Mouse (Mus musculus): ENCODE results near the gene Ear10. TPM values are rescaled to one million over a fixed set of nuclear protein-coding genes. Genes with fewer than 3 reads are reported as not detected.

The Ear10 gene
- polyA plus RNA-seq (2014; fragmentation: Illumina TruSeq; extraction: RNeasy Lipid Tissue Mini Kit (QIAGEN cat#74804); ENCODE audit: low read depth, low replicate concordance), result not detected

GRCm38 (mm10) chr14:43923459-43923858, at the start of gene Ear10:
Ear10 (minus strand) TSS chr14:43923559.

GRCm38 (mm10) chr14:43956769-43957168, 33.4 kb upstream of the Ear10 start, which contains the start of gene Ang5:
Ang5 (plus strand) TSS chr14:43957069.

GRCm38 (mm10) chr14:43924688-43925403, 1.5 kb upstream of the Ear10 start, which contains the start of gene Gm8113:
Gm8113 (plus strand) TSS chr14:43925390.

GRCm38 (mm10) chr14:43875417-43875816, 47.9 kb downstream of the Ear10 start, which contains the start of gene Ear1:
Ear1 (minus strand) TSS chr14:43875517.

Other genes starting within 250 kb of the Ear10 start
- not detected for gene Gm8165, start 246.4 kb downstream of the Ear10 start, polyA plus RNA-seq (2014; fragmentation: Illumina TruSeq; extraction: RNeasy Lipid Tissue Mini Kit (QIAGEN cat#74804); ENCODE audit: low read depth, low replicate concordance)
- 0.95 TPM for gene Gm7324, start 225.7 kb downstream of the Ear10 start, polyA plus RNA-seq (2014; fragmentation: Illumina TruSeq; extraction: RNeasy Lipid Tissue Mini Kit (QIAGEN cat#74804); ENCODE audit: low read depth, low replicate concordance)
- not detected for gene Gm16506, start 196.1 kb downstream of the Ear10 start, polyA plus RNA-seq (2014; fragmentation: Illumina TruSeq; extraction: RNeasy Lipid Tissue Mini Kit (QIAGEN cat#74804); ENCODE audit: low read depth, low replicate concordance)
- gene Gm6526, start 175.7 kb downstream of the Ear10 start, polyA plus RNA-seq (2014; fragmentation: Illumina TruSeq; extraction: RNeasy Lipid Tissue Mini Kit (QIAGEN cat#74804); ENCODE audit: low read depth, low replicate concordance), result not detected
- not detected for gene Gm8180, start 138.8 kb downstream of the Ear10 start, polyA plus RNA-seq (2014; fragmentation: Illumina TruSeq; extraction: RNeasy Lipid Tissue Mini Kit (QIAGEN cat#74804); ENCODE audit: low read depth, low replicate concordance)
- not detected for gene Ear1, start 48.0 kb downstream of the Ear10 start, polyA plus RNA-seq (2014; fragmentation: Illumina TruSeq; extraction: RNeasy Lipid Tissue Mini Kit (QIAGEN cat#74804); ENCODE audit: low read depth, low replicate concordance)
- 0.48 TPM for gene Gm8113, start 1.8 kb upstream of the Ear10 start, polyA plus RNA-seq (2014; fragmentation: Illumina TruSeq; extraction: RNeasy Lipid Tissue Mini Kit (QIAGEN cat#74804); ENCODE audit: low read depth, low replicate concordance)
- gene Ang5, start 33.5 kb upstream of the Ear10 start, polyA plus RNA-seq (2014; fragmentation: Illumina TruSeq; extraction: RNeasy Lipid Tissue Mini Kit (QIAGEN cat#74804); ENCODE audit: low read depth, low replicate concordance), result not detected
- not detected for gene Ang6, start 78.7 kb upstream of the Ear10 start, polyA plus RNA-seq (2014; fragmentation: Illumina TruSeq; extraction: RNeasy Lipid Tissue Mini Kit (QIAGEN cat#74804); ENCODE audit: low read depth, low replicate concordance)
- gene Ear2, start 179.1 kb upstream of the Ear10 start, polyA plus RNA-seq (2014; fragmentation: Illumina TruSeq; extraction: RNeasy Lipid Tissue Mini Kit (QIAGEN cat#74804); ENCODE audit: low read depth, low replicate concordance), result 11.1 TPM
- gene Gm3327, start 200.3 kb upstream of the Ear10 start, polyA plus RNA-seq (2014; fragmentation: Illumina TruSeq; extraction: RNeasy Lipid Tissue Mini Kit (QIAGEN cat#74804); ENCODE audit: low read depth, low replicate concordance), result not detected

All from liver, adult 10 weeks (tissue).